Mouse (Mus musculus): ENCODE measurements around the gene Mup21. TPM values are rescaled to one million over a fixed set of nuclear protein-coding genes. Genes with fewer than 3 reads are reported as not detected.

Gene Mup21
- polyA plus RNA-seq, 1 experiment from 2014 or later, result not detected

Other genes with a start within 250 kb of the Mup21 start
- gene Mup20, start 96.7 kb downstream of the Mup21 start, polyA plus RNA-seq (2014; fragmentation: Nextera tagmentation; extraction: Ambion mirVana), result not detected in 2 replicates
- not detected in 2 replicates for gene Mup3, start 63.5 kb downstream of the Mup21 start, polyA plus RNA-seq (2014; fragmentation: Nextera tagmentation; extraction: Ambion mirVana)
- 29.3 and 35.7 TPM in 2 replicates for gene Zfp37, start 80.2 kb upstream of the Mup21 start, polyA plus RNA-seq (2014; fragmentation: Nextera tagmentation; extraction: Ambion mirVana)
- gene Slc31a2, start 111.7 kb upstream of the Mup21 start, polyA plus RNA-seq (2014; fragmentation: Nextera tagmentation; extraction: Ambion mirVana), result 9.1 and 10.2 TPM in 2 replicates
- 17.9 and 19.6 TPM in 2 replicates for gene Fkbp15, start 209.7 kb upstream of the Mup21 start, polyA plus RNA-seq (2014; fragmentation: Nextera tagmentation; extraction: Ambion mirVana)
- gene Slc31a1, start 209.9 kb upstream of the Mup21 start, polyA plus RNA-seq (2014; fragmentation: Nextera tagmentation; extraction: Ambion mirVana), result 50.2 and 52.4 TPM in 2 replicates

All from midbrain, embryonic 11.5 days (tissue).